Mouse (Mus musculus): ENCODE measurements around the gene Mrps27.

DNA sequence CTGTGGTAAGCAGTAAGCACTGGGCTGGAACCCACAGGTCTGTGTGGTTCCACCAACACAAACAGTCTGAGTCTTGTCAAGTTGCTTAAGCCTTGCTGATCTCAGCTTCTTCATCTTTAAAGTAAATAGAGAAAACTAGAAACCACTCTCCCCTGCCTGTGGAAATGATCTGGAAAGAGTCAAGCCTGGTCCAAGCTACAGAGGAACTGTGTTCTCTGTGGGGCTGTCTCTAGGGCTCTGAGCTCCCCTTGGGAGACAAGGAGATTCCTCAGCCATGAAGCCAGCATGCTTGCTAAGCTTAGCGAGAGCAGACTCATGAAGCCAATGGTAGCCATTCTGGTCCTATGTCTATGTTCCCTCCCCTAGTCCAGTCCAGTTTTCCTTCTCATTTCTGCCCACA lies 33.6 kb downstream of the Mrps27 start:
- TF ChIP-seq GATA1 (IDR thresholded peaks at IDR 0.05; ENCODE audit: borderline replicate concordance, low read length) (no peak), FLI1 (IDR thresholded peaks at IDR 0.05; ENCODE audit: low read length) (no peak)
